Comparison of ENCODE assay signal across 23 mouse cellular contexts in genomic region chr15:75268916-75269829, GRCm38 (mm10). TPM values are rescaled to one million over a fixed set of nuclear protein-coding genes. Genes with fewer than 3 reads are reported as not detected.
DNase-seq lines count a peak whose midpoint lies in the region; ATAC-seq lines count a peak whose summit lies in the region.
"Had no signal": no experiment of that assay in that cellular context is flagged by ENCODE, and none has a peak within 500 bp of the region (broad histone marks: within the 10 kb centered on the region; RNA-seq: fewer than 3 reads in every experiment).

No protein-coding gene starts in this region.

- H3K9me3 ChIP-seq in heart, embryonic 10.5 days = no peaks in the 10 kb centered on the region
- H3K9me3 ChIP-seq in kidney, embryonic 15.5 days (replicated peaks) = no peaks in the 10 kb centered on the region
- no peaks in the 10 kb centered on the region for H3K9me3 ChIP-seq in intestine, embryonic 15.5 days
- H3K9me3 ChIP-seq: embryonic facial prominence, embryonic 13.5 days; forebrain, embryonic 13.5 days; hindbrain, embryonic 10.5 days had no signal

- DNase-seq in heart, embryonic 10.5 days (ENCODE audit: low spot score) = peak; percentile 57
- no peak for DNase-seq in heart, postnatal 10 days
- DNase-seq in kidney, adult 8-10 months = peak; percentile 25 to 61
- DNase-seq in kidney, postnatal 25 days = peak; percentile 27 to 49
- no peak for DNase-seq in thymus, postnatal 0 days (ENCODE audit: low spot score)
- no peak for DNase-seq in urinary bladder, postnatal 25 days (ENCODE audit: low spot score)
- DNase-seq: adrenal gland, postnatal 14 days; cerebellum, adult 11-12 months; cerebellum, adult 9-11 months; cerebellum, postnatal 36 days; forebrain, postnatal 0 days; gastrocnemius, postnatal 25 days; heart, postnatal 14 days had no signal

- no peak overlapping the region for H3K4me2 ChIP-seq in kidney, embryonic 15.5 days
- H3K4me2 ChIP-seq in intestine, embryonic 15.5 days (replicated peaks) = no peak overlapping the region
- H3K4me2 ChIP-seq: embryonic facial prominence, embryonic 13.5 days; forebrain, embryonic 13.5 days; hindbrain, embryonic 14.5 days had no signal

- no peak overlapping the region for H3K4me3 ChIP-seq in heart, embryonic 10.5 days
- H3K4me3 ChIP-seq in kidney, embryonic 15.5 days (replicated peaks) = no peak overlapping the region
- no peak overlapping the region for H3K4me3 ChIP-seq in intestine, embryonic 15.5 days (replicated peaks)
- H3K4me3 ChIP-seq: embryonic facial prominence, embryonic 13.5 days; forebrain, embryonic 13.5 days; hindbrain, embryonic 10.5 days had no signal

- no peak overlapping the region for H3K27ac ChIP-seq in heart, embryonic 10.5 days
- no peak overlapping the region for H3K27ac ChIP-seq in kidney, embryonic 15.5 days
- no peak overlapping the region for H3K27ac ChIP-seq in intestine, embryonic 15.5 days
- H3K27ac ChIP-seq: embryonic facial prominence, embryonic 13.5 days; forebrain, embryonic 13.5 days; hindbrain, embryonic 10.5 days; hindbrain, embryonic 14.5 days had no signal

- H3K27me3 ChIP-seq in heart, embryonic 10.5 days (ENCODE audit: insufficient read depth, poor library complexity, severe bottlenecking) = no peaks in the 10 kb centered on the region
- H3K27me3 ChIP-seq in kidney, embryonic 15.5 days = no peaks in the 10 kb centered on the region
- H3K27me3 ChIP-seq in intestine, embryonic 15.5 days (replicated peaks) = no peaks in the 10 kb centered on the region
- H3K27me3 ChIP-seq: embryonic facial prominence, embryonic 13.5 days; forebrain, embryonic 13.5 days had no signal

- H3K9ac ChIP-seq in kidney, embryonic 15.5 days = no peak overlapping the region
- no peak overlapping the region for H3K9ac ChIP-seq in intestine, embryonic 15.5 days
- H3K9ac ChIP-seq: embryonic facial prominence, embryonic 13.5 days; forebrain, embryonic 13.5 days; forebrain, postnatal 0 days; hindbrain, embryonic 14.5 days had no signal

- WGBS in heart, embryonic 10.5 days = 79% methylated on average over 5 of the region's 5 CpGs
- 90% methylated on average over 5 of the region's 5 CpGs for WGBS in kidney, embryonic 15.5 days
- 83% methylated on average over 5 of the region's 5 CpGs for WGBS in intestine, embryonic 15.5 days

- H3K36me3 ChIP-seq in heart, embryonic 10.5 days = no peaks in the 10 kb centered on the region
- H3K36me3 ChIP-seq in kidney, embryonic 15.5 days = no peaks in the 10 kb centered on the region
- H3K36me3 ChIP-seq in intestine, embryonic 15.5 days = no peaks in the 10 kb centered on the region
- H3K36me3 ChIP-seq: embryonic facial prominence, embryonic 13.5 days; hindbrain, embryonic 10.5 days had no signal

- intact Hi-C loops in heart, postnatal 10 days (cut with DNase I) = no loop called here

- no peaks in the 10 kb centered on the region for H3K4me1 ChIP-seq in heart, embryonic 10.5 days
- 0 out of 2 replicates have a peak, but pooled peaks cover 5% of the 10 kb centered on the region for H3K4me1 ChIP-seq in kidney, embryonic 15.5 days
- no peaks in the 10 kb centered on the region for H3K4me1 ChIP-seq in intestine, embryonic 15.5 days (replicated peaks)
- H3K4me1 ChIP-seq: embryonic facial prominence, embryonic 13.5 days; forebrain, embryonic 13.5 days; hindbrain, embryonic 10.5 days had no signal

- ATAC-seq in kidney, embryonic 15.5 days (replicated peaks; ENCODE audit: low FRiP score) = no peak
- 0 out of 2 replicates have a peak, but pooled peaks have one; percentile 70 for ATAC-seq in intestine, embryonic 15.5 days
- ATAC-seq: forebrain, embryonic 13.5 days; forebrain, postnatal 0 days had no signal

RNA-seq across cellular contexts. Expression of gene Ly6f, which starts 1.0 kb away (rescaled TPM):
- not detected in 2 replicates for polyA plus RNA-seq in heart, embryonic 10.5 days (2016; fragmentation: Nextera tagmentation; extraction: Ambion mirVana)
- not detected for total RNA-seq in heart, postnatal 10 days (2021)
- not detected in 2 replicates for polyA plus RNA-seq in kidney, embryonic 15.5 days (2015; fragmentation: Nextera tagmentation; extraction: Ambion mirVana)
- 0.54 and 0.64 TPM in 2 replicates for polyA plus RNA-seq in intestine, embryonic 15.5 days (2015; fragmentation: Nextera tagmentation; extraction: Ambion mirVana)
- 0.52 and 0.73 TPM in 2 replicates for polyA plus RNA-seq in thymus, postnatal 0 days (2015; fragmentation: Nextera tagmentation; extraction: Ambion mirVana)
- total RNA-seq: adrenal gland, postnatal 14 days; forebrain, postnatal 0 days; gastrocnemius, adult 18-20 months; gastrocnemius, postnatal 25 days; granulocyte monocyte progenitor cell, adult 5-6 weeks; heart, postnatal 14 days; MEL had no signal
- polyA plus RNA-seq: embryonic facial prominence, embryonic 13.5 days; forebrain, embryonic 13.5 days; forebrain, postnatal 0 days; heart, embryonic 14.5 days; hindbrain, embryonic 10.5 days; hindbrain, embryonic 14.5 days had no signal

RNA-seq across cellular contexts. Expression of gene BC025446, which starts 53.0 kb away (rescaled TPM):
- 0.18 TPM in 1 of 2 replicates, not detected in the other for polyA plus RNA-seq in heart, embryonic 10.5 days (2016; fragmentation: Nextera tagmentation; extraction: Ambion mirVana)
- not detected for total RNA-seq in heart, postnatal 10 days (2021)
- 15.5 and 15.8 TPM in 2 replicates for polyA plus RNA-seq in kidney, embryonic 15.5 days (2015; fragmentation: Nextera tagmentation; extraction: Ambion mirVana)
- 31.2 and 36.5 TPM in 2 replicates for polyA plus RNA-seq in intestine, embryonic 15.5 days (2015; fragmentation: Nextera tagmentation; extraction: Ambion mirVana)
- polyA plus RNA-seq in thymus, postnatal 0 days (2015; fragmentation: Nextera tagmentation; extraction: Ambion mirVana) = not detected in 2 replicates
- total RNA-seq: forebrain, postnatal 0 days; gastrocnemius, adult 18-20 months; gastrocnemius, postnatal 25 days; granulocyte monocyte progenitor cell, adult 5-6 weeks; heart, postnatal 14 days; MEL had no signal
- polyA plus RNA-seq: embryonic facial prominence, embryonic 13.5 days; forebrain, embryonic 13.5 days; forebrain, postnatal 0 days; heart, embryonic 14.5 days; hindbrain, embryonic 10.5 days; hindbrain, embryonic 14.5 days had no signal

Comparison
In these comparisons a context has a peak if more than half of its experiments do, and no peak if none do; other contexts are left out.
1. DNase-seq: peak in heart, embryonic 10.5 days (single experiment), kidney, adult 8-10 months (2 of 2) and kidney, postnatal 25 days (2 of 2); none in heart, postnatal 10 days (0 of 2), thymus, postnatal 0 days (single experiment) and urinary bladder, postnatal 25 days (single experiment).
2. RNA of gene BC025446, which starts 53.0 kb away (polyA plus RNA-seq): 31.2 to 36.5 TPM in intestine, embryonic 15.5 days and 15.5 to 15.8 TPM in kidney, embryonic 15.5 days; 0.18 TPM in heart, embryonic 10.5 days and not detected in thymus, postnatal 0 days; every median in the first group is over 10 times any median in the second.